Mouse (Mus musculus): ENCODE results near the gene Tmed9. TPM values are rescaled to one million over a fixed set of nuclear protein-coding genes. Genes with fewer than 3 reads are reported as not detected.

Gene Tmed9
- polyA plus RNA-seq (2015; fragmentation: Nextera tagmentation; extraction: Ambion mirVana), result 162 and 167 TPM in 2 replicates

DNA sequence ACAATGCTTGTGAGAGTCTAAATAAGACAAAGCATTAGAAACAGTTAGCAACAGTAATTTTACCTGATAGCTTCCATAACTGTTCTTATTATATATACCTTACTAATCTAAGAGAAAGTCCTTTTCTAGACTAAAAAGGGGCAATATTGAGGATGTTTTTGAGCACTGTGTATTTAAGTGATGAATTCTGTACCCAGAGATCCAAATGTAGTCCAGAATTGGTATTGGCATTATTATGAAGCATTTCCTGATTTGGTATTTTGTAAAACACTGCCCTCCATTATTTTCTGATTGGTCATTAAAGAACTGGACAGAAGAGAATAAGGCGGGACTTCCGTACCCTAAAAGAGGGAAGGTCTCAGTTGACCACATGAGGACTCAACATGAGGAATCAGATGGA lies at the start of gene Tmed9:
TSS of gene Tmed9 (plus strand) at position 301 of the 400 bp plus-strand sequence.
- 97% methylated on average over 2 of the region's 2 CpGs for WGBS

DNA sequence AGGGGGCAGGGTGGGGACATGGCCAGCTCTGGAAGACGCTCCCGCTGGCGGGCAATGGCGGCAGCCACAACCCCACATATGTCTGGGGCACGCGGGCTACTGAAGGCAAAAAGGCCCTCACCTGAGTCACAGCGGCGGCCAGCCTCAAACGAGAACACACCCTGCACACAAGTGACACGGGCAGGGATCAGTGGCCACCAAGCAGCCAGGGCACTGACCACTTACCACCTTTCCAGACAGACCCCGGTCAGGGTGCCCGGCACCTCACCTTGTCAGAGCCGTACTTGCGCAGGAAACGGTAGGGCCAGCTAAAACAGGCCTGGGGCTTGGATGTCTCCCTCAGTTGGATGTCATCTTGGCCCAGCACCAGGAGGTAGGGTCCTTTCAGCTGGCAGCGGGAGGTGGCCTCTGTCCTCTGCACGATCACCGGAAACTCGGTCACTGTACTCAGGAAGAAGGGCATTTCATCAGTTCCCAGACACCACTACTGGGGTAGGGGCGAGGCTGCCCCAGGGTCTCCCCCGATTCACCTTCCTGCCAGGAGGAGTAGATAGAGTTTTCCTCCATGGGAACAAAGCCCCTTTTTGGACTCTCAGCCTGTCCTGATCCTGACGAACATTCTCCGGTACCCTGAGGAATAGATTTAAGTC lies 49.5 kb upstream of the Tmed9 start:
- no peak overlapping the region for H3K4me3 ChIP-seq (replicated peaks; ENCODE audit: low read length)
- no peaks in the 10 kb centered on the region for H3K27me3 ChIP-seq (ENCODE audit: control insufficient read depth, insufficient read depth, low read length)
- H3K27ac ChIP-seq (ENCODE audit: low read length), result no peak overlapping the region
- no peaks in the 10 kb centered on the region for H3K9me3 ChIP-seq (replicated peaks; ENCODE audit: control insufficient read depth, low read length)
- H3K4me2 ChIP-seq (ENCODE audit: low read depth, low read length), result no peak overlapping the region
- H3K4me1 ChIP-seq (ENCODE audit: control insufficient read depth, insufficient read depth, low read length), result no peaks in the 10 kb centered on the region
- ATAC-seq (ENCODE audit: insufficient read depth, low FRiP score), result no peak
- no peak overlapping the region for H3K9ac ChIP-seq (ENCODE audit: low read length)
- H3K36me3 ChIP-seq (ENCODE audit: control insufficient read depth, insufficient read depth, low read length), result no peaks in the 10 kb centered on the region
- WGBS, result 91% methylated on average over 23 of the region's 23 CpGs

More for the DNA sequence above, at the start of gene Tmed9:
- no peak for ATAC-seq (ENCODE audit: insufficient read depth, low FRiP score)
- H3K27me3 ChIP-seq (ENCODE audit: control insufficient read depth, insufficient read depth, low read length), result no peaks in the 10 kb centered on the region
- H3K27ac ChIP-seq (ENCODE audit: low read length), result no peak within 1 kb of the TSS
- no peak within 1 kb of the TSS for H3K9ac ChIP-seq (ENCODE audit: low read length)
- no peak within 1 kb of the TSS for H3K4me3 ChIP-seq (replicated peaks; ENCODE audit: low read length)
- H3K4me1 ChIP-seq (ENCODE audit: control insufficient read depth, insufficient read depth, low read length), result peaks cover 15% of the 10 kb centered on the region
- H3K4me2 ChIP-seq (ENCODE audit: low read depth, low read length), result no peak within 1 kb of the TSS
- no peaks in the 10 kb centered on the region for H3K36me3 ChIP-seq (ENCODE audit: control insufficient read depth, insufficient read depth, low read length)
- no peaks in the 10 kb centered on the region for H3K9me3 ChIP-seq (replicated peaks; ENCODE audit: control insufficient read depth, low read length)

DNA sequence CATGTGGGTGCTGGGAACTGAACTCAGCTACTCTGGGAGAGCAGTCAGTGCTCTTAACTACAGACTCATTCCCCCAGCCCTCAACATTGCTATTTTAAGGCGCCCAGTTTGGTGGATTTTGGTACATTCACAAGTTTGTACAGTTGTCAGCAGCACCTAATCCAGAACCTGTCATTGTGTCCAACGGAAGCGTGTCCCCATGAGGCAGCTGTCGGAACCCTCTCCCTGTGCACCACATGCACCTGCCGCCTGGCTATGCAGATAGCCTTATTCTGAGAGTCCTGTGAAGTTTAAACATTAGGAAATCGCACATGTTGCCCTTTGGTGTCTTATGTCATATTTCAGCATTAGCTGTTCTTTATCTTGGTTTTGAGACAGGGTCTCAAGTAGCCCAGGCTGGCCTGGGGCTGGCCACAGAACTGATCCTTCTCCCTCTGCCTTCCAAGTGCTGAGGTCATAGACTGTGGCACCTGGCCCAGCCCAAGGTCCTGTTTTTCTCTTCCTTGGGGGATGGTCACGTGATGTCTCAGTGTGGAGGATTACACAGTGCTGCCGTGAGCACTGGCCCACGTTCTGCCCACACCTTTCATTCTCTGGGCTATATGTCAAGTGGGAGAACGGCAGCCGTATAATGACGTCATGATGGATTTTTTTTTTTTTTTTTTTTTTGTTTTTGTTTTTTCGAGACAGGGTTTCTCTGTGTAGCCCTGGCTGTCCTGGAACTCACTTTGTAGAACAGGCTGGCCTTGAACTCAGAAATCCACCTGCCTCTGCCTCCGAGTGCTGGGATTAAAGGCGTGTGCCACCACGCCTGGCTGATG lies 47.6 kb upstream of the Tmed9 start:
- H3K36me3 ChIP-seq (ENCODE audit: control insufficient read depth, insufficient read depth, low read length), result peaks cover 12% of the 10 kb centered on the region
- H3K4me3 ChIP-seq (replicated peaks; ENCODE audit: low read length), result no peak overlapping the region
- WGBS, result 73% methylated on average over 16 of the region's 16 CpGs
- no peak for ATAC-seq (ENCODE audit: insufficient read depth, low FRiP score)
- no peak overlapping the region for H3K9ac ChIP-seq (ENCODE audit: low read length)
- H3K4me2 ChIP-seq (ENCODE audit: low read depth, low read length), result no peak overlapping the region
- H3K27me3 ChIP-seq (ENCODE audit: control insufficient read depth, insufficient read depth, low read length), result no peaks in the 10 kb centered on the region
- no peaks in the 10 kb centered on the region for H3K4me1 ChIP-seq (ENCODE audit: control insufficient read depth, insufficient read depth, low read length)
- no peaks in the 10 kb centered on the region for H3K9me3 ChIP-seq (replicated peaks; ENCODE audit: control insufficient read depth, low read length)
- no peak overlapping the region for H3K27ac ChIP-seq (ENCODE audit: low read length)

DNA sequence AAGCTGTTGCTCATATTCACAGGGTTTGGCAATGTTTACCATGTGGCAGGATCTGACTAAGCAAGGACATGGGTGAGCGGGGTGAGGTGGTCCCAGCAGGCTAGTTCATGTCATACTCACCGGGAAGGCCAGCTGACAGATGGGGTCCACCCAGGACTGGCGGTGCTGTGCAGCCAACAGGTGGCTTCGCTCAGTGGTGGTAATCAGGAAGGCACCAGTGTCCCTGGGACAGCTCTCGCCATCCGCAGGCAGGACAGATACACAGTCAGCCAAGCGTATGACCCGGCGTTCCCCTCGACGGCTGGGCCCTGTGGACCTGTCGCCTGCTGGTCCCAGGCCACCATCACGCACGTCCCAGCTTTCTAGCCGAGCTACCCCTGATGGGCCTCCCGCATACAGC lies 46.3 kb upstream of the Tmed9 start:
- Histone ChIP-seq H3K4me3 (replicated peaks; ENCODE audit: low read length) (no peak overlapping the region), H3K27me3 (ENCODE audit: control insufficient read depth, insufficient read depth, low read length) (no peaks in the 10 kb centered on the region), H3K4me1 (ENCODE audit: control insufficient read depth, insufficient read depth, low read length) (no peaks in the 10 kb centered on the region), H3K9me3 (replicated peaks; ENCODE audit: control insufficient read depth, low read length) (no peaks in the 10 kb centered on the region), H3K27ac (ENCODE audit: low read length) (no peak overlapping the region), H3K36me3 (ENCODE audit: control insufficient read depth, insufficient read depth, low read length) (peaks cover 21% of the 10 kb centered on the region), H3K9ac (ENCODE audit: low read length) (no peak overlapping the region), H3K4me2 (ENCODE audit: low read depth, low read length) (no peak overlapping the region)
- no peak for ATAC-seq (ENCODE audit: insufficient read depth, low FRiP score)
- WGBS, result 78% methylated on average over 16 of the region's 16 CpGs

DNA sequence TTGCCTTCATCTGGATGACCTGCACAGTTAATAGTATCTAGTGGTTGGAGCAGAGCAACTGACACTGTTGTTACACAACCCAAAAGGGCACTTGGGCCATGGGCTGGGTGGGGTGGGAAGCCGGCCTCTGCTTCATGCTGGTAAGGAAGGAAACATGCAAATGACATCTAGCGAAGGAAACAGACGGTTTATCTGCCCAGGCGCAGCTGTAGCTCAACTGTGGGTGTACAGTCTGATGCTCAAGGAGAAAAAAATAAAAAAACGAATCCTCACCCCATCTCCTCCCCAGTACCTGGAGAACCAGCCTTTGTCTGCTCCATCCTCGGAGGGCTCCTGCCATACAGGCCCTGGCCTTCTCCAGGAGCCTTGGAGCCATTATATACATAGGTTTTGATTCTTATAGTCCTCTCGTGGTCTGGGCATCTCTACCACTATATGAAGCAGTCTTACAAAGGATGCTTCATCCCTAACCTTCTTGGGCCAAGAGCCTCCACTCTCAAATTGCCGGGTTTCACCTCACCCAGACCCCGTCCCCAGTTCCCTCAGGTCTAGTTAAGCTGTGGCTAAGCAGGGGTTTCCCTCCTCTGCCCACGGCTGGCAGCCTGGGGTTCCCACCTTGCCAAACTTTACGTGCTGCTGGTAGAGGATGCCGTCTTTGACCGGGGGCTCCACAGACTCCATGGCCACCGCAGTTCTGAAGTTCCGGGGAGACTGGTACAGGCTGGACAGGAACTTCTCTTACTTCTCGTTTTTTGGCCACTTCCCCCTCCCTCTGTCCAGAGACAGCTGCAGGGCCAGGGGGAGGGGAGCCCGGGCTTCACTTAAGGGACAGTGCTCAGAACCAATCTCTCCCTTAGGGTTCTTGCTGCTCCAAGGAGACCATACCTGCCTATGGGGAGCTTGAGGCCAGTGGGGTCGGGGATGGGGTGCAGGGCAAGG lies 45.4 kb upstream of the Tmed9 start:
- peak overlapping the region; percentile 7; the same call in 1 of the 2 replicates for H3K4me3 ChIP-seq (replicated peaks; ENCODE audit: low read length)
- WGBS, result 74% methylated on average over 18 of the region's 18 CpGs
- no peak overlapping the region for H3K27ac ChIP-seq (ENCODE audit: low read length)
- H3K9ac ChIP-seq (ENCODE audit: low read length), result no peak overlapping the region
- H3K27me3 ChIP-seq (ENCODE audit: control insufficient read depth, insufficient read depth, low read length), result no peaks in the 10 kb centered on the region
- H3K36me3 ChIP-seq (ENCODE audit: control insufficient read depth, insufficient read depth, low read length), result peaks cover 23% of the 10 kb centered on the region
- ATAC-seq (ENCODE audit: insufficient read depth, low FRiP score), result no peak
- H3K9me3 ChIP-seq (replicated peaks; ENCODE audit: control insufficient read depth, low read length), result no peaks in the 10 kb centered on the region
- H3K4me2 ChIP-seq (ENCODE audit: low read depth, low read length), result no peak overlapping the region
- H3K4me1 ChIP-seq (ENCODE audit: control insufficient read depth, insufficient read depth, low read length), result no peaks in the 10 kb centered on the region

DNA sequence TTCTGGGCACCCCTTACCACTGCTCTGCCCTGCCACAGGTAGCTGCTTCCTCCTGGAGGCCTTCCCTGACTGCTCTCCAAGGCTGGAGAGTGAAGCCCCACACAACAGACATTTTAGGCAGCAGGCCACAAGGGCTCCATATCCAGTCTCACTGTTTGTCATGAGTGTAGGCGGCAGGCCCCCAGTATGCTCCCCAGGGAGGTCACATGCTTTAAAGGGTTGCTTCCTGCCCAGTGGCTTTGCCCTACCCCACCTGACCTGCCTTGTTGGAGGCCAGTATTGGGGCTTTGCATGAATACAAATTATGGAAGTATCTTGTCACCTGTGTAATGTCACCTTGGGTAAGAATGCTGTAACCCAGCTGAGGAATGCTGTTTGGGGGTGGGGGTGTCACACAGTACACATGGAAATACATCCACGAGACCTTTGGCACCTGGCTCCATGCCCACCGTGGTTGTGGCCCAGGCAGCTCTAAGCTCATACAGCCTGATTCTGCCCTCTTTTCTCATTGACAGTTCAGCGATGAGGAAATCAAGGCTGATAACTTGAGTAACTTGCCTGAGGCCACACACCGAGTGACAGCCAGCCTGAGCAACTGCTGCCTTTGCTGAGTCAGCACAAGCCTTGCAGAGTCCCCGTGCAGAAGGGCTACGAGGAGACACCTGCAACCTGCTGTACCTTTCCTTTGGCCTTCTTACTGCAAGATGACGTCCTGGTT lies 44.2 kb upstream of the Tmed9 start, which contains the start of gene Dok3:
TSS of gene Dok3 (minus strand) at position 99 of the 718 bp plus-strand sequence.
- no peak for ATAC-seq (ENCODE audit: insufficient read depth, low FRiP score)
- Histone ChIP-seq H3K4me3 (replicated peaks; ENCODE audit: low read length) (peak within 1 kb of the TSS; percentile 7; the same call in 1 of the 2 replicates), H3K4me1 (ENCODE audit: control insufficient read depth, insufficient read depth, low read length) (no peaks in the 10 kb centered on the region), H3K27ac (ENCODE audit: low read length) (no peak within 1 kb of the TSS), H3K4me2 (ENCODE audit: low read depth, low read length) (no peak within 1 kb of the TSS), H3K9ac (ENCODE audit: low read length) (no peak within 1 kb of the TSS), H3K27me3 (ENCODE audit: control insufficient read depth, insufficient read depth, low read length) (no peaks in the 10 kb centered on the region), H3K36me3 (ENCODE audit: control insufficient read depth, insufficient read depth, low read length) (peaks cover 31% of the 10 kb centered on the region), H3K9me3 (replicated peaks; ENCODE audit: control insufficient read depth, low read length) (no peaks in the 10 kb centered on the region)
- 76% methylated on average over 8 of the region's 8 CpGs for WGBS

DNA sequence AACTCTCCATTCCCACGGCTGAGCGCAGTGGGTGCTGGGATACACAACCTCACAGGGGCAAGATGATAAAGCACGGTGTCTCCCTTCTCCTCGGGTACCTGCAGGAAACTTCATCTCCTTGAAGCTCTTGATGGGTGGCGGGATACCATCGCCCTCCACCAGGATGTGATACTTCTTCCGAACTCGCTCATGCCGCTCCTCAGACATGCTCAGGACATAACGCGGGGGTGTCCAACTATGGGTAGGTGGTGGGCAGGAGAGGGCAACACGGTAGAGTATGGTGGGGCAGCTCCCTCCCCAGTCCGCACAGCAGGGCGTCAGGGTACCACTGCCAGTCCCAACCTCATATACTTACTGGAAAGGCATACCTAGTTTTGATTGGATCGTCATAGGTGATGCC lies 38.3 kb upstream of the Tmed9 start:
- Histone ChIP-seq H3K9me3 (replicated peaks; ENCODE audit: control insufficient read depth, low read length) (no peaks in the 10 kb centered on the region), H3K9ac (ENCODE audit: low read length) (peak overlapping the region; percentile 84; the same call in 1 of the 2 replicates), H3K4me3 (replicated peaks; ENCODE audit: low read length) (peak overlapping the region; percentile 95), H3K4me2 (ENCODE audit: low read depth, low read length) (peak overlapping the region; percentile 86), H3K27me3 (ENCODE audit: control insufficient read depth, insufficient read depth, low read length) (no peaks in the 10 kb centered on the region), H3K27ac (ENCODE audit: low read length) (no peak overlapping the region), H3K36me3 (ENCODE audit: control insufficient read depth, insufficient read depth, low read length) (peaks cover 32% of the 10 kb centered on the region), H3K4me1 (ENCODE audit: control insufficient read depth, insufficient read depth, low read length) (peaks cover 12% of the 10 kb centered on the region)
- no peak for ATAC-seq (ENCODE audit: insufficient read depth, low FRiP score)
- WGBS, result 94% methylated on average over 15 of the region's 15 CpGs

DNA sequence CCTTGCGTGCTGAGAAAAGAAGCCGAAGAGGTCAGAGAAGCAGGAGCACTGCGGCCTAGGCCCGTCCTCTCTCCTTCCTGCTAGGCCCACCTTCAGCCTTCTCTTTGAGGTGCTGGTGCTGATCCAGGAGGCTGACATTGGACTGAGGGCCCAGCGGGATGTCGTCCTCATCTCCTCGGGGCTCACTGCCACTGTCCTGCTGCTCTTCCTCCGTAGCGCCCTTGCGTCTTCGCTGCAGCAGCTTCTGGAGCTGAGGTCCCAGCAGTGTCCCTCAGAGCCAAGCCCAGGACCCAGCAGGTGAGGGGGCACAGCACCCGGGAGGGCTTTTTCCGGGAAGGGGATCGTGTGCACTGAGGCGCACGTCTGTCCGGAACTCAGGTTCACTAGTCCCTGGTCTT lies 37.7 kb upstream of the Tmed9 start:
- no peak for ATAC-seq (ENCODE audit: insufficient read depth, low FRiP score)
- Histone ChIP-seq H3K27ac (ENCODE audit: low read length) (peak overlapping the region; percentile 42; the same call in 1 of the 2 replicates), H3K9me3 (replicated peaks; ENCODE audit: control insufficient read depth, low read length) (no peaks in the 10 kb centered on the region), H3K9ac (ENCODE audit: low read length) (peak overlapping the region; percentile 84), H3K4me3 (replicated peaks; ENCODE audit: low read length) (peak overlapping the region; percentile 95), H3K4me1 (ENCODE audit: control insufficient read depth, insufficient read depth, low read length) (peaks cover 12% of the 10 kb centered on the region), H3K36me3 (ENCODE audit: control insufficient read depth, insufficient read depth, low read length) (peaks cover 27% of the 10 kb centered on the region), H3K4me2 (ENCODE audit: low read depth, low read length) (peak overlapping the region; percentile 86), H3K27me3 (ENCODE audit: control insufficient read depth, insufficient read depth, low read length) (no peaks in the 10 kb centered on the region)
- 13% methylated on average over 17 of the region's 17 CpGs for WGBS

Measured in stomach, embryonic 16.5 days (tissue).